Mouse (Mus musculus): ENCODE data around the gene Brd7. TPM values are rescaled to one million over a fixed set of nuclear protein-coding genes. Genes with fewer than 3 reads are reported as not detected.

Brd7 gene
- polyA plus RNA-seq, 1 experiment from 2014 or later = 84.0 TPM

DNA sequence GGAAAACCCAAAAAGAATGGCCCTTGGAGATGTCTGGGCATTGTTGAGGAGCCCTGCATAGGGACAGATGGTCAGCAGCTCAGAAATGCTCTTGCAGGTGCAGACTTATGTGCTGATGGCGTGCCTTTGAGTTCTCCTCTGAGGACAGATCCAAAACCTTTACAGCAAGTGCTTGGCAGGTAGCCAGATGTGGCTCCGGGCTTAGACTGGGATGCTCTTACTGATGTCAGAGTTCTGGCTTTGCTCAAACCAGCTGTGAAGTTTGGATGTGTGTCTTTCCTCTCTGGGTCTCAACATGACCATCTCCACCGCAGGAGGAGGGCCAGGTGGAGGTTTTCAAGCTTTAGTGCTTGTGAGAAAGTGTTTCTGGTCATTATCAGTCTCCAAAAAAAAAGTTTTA is 7.8 kb upstream of the Brd7 start:
- Histone ChIP-seq H3K9ac (ENCODE audit: low read length) (no peak overlapping the region), H3K36me3 (ENCODE audit: control insufficient read depth, insufficient read depth, low read length) (no peaks in the 10 kb centered on the region), H3K4me3 (ENCODE audit: control insufficient read depth in 1 of 2, insufficient read depth in 1 of 2, low read depth in 1 of 2, low read length in 2 of 2) (no peak overlapping the region), H3K4me1 (ENCODE audit: control insufficient read depth in 2 of 2, insufficient read depth in 2 of 2, low read length in 2 of 2) (peaks cover 5 to 9% of the 10 kb centered on the region in 2 experiments; a peak in 3 of 4 replicates), H3K27ac (replicated peaks in 1 of 2; ENCODE audit: control insufficient read depth in 1 of 2, insufficient read depth in 1 of 2, low read depth in 2 of 2, low read length in 2 of 2) (no peak overlapping the region), H3K4me2 (ENCODE audit: low read length) (no peak overlapping the region), H3K9me3 (ENCODE audit: control insufficient read depth, low read length) (no peaks in the 10 kb centered on the region), H3K27me3 (ENCODE audit: control insufficient read depth, insufficient read depth, low read length) (no peaks in the 10 kb centered on the region)
- no peak for ATAC-seq (ENCODE audit: insufficient number of reproducible peaks, insufficient read depth, low FRiP score, low read depth)
- 12% methylated on average over 3 of the region's 3 CpGs for WGBS

- no peak for ATAC-seq (ENCODE audit: insufficient number of reproducible peaks, insufficient read depth, low FRiP score, low read depth)
- no peak overlapping the region for H3K27ac ChIP-seq (replicated peaks in 1 of 2; ENCODE audit: control insufficient read depth in 1 of 2, insufficient read depth in 1 of 2, low read depth in 2 of 2, low read length in 2 of 2)
- no peaks in the 10 kb centered on the region for H3K9me3 ChIP-seq (ENCODE audit: control insufficient read depth, low read length)
- peaks cover 5 to 9% of the 10 kb centered on the region in 2 experiments; a peak in 3 of 4 replicates for H3K4me1 ChIP-seq (ENCODE audit: control insufficient read depth in 2 of 2, insufficient read depth in 2 of 2, low read length in 2 of 2)
- WGBS = 21% methylated on average over 6 of the region's 6 CpGs
- no peaks in the 10 kb centered on the region for H3K36me3 ChIP-seq (ENCODE audit: control insufficient read depth, insufficient read depth, low read length)
- no peak overlapping the region for H3K4me2 ChIP-seq (ENCODE audit: low read length)
- no peak overlapping the region for H3K4me3 ChIP-seq (ENCODE audit: control insufficient read depth in 1 of 2, insufficient read depth in 1 of 2, low read depth in 1 of 2, low read length in 2 of 2)
- no peaks in the 10 kb centered on the region for H3K27me3 ChIP-seq (ENCODE audit: control insufficient read depth, insufficient read depth, low read length)
- no peak overlapping the region for H3K9ac ChIP-seq (ENCODE audit: low read length)
These were observed 7.2 kb upstream of the Brd7 start for GRCm38 (mm10) chr8:88369221-88369620.

DNA sequence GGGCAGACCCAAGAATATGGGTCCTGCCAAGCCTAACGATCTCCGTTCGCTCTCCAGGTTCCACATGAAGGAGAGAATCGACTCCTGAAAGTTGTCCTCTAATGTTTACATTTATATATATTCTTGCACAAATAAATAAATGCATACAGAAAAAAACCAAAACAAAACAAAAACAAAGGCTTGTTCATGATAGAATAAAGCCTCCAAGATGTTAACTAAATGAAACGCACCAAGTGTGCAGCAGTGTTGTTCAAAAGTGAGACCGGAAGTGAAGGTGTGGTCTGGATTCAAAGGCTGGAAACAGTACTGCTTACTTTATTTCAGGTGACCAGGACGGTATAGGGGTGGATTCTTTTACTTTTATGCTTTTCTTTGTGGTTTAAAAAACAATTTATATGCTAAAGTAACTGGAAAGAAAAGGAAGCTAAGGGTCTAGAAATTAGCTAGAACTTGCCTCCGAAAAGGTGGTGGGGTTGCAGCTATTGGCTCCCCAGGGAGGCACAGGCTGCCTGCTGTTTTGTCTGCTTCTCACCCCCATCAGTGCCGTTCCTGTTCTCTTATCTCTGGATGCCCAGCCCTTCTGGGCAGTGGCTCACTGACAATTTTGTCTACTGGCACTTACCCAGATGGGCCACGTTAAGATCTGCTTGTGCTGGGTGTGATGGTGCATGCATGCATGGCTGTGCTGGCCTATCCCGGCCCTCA is 604 bp upstream of the Brd7 start:
- Histone ChIP-seq H3K4me1 (ENCODE audit: control insufficient read depth in 2 of 2, insufficient read depth in 2 of 2, low read length in 2 of 2) (peaks cover 4 to 20% of the 10 kb centered on the region in 2 experiments), H3K27me3 (ENCODE audit: control insufficient read depth, insufficient read depth, low read length) (no peaks in the 10 kb centered on the region), H3K9me3 (ENCODE audit: control insufficient read depth, low read length) (no peaks in the 10 kb centered on the region), H3K36me3 (ENCODE audit: control insufficient read depth, insufficient read depth, low read length) (peaks cover 20% of the 10 kb centered on the region), H3K9ac (ENCODE audit: low read length) (peak overlapping the region; percentile 99), H3K4me2 (ENCODE audit: low read length) (peak overlapping the region; percentile 92), H3K27ac (replicated peaks in 1 of 2; ENCODE audit: control insufficient read depth in 1 of 2, insufficient read depth in 1 of 2, low read depth in 2 of 2, low read length in 2 of 2) (peak overlapping the region; percentile 46 to 90; a peak in 3 of 4 replicates), H3K4me3 (ENCODE audit: control insufficient read depth in 1 of 2, insufficient read depth in 1 of 2, low read depth in 1 of 2, low read length in 2 of 2) (peak overlapping the region; percentile 92 to 99)
- WGBS = 28% methylated on average over 11 of the region's 11 CpGs
- ATAC-seq (ENCODE audit: insufficient number of reproducible peaks, insufficient read depth, low FRiP score, low read depth) = no peak

GRCm38 (mm10) chr8:88361044-88361707 is 818 bp downstream of the Brd7 start:
- ATAC-seq (ENCODE audit: insufficient number of reproducible peaks, insufficient read depth, low FRiP score, low read depth) = no peak

DNA sequence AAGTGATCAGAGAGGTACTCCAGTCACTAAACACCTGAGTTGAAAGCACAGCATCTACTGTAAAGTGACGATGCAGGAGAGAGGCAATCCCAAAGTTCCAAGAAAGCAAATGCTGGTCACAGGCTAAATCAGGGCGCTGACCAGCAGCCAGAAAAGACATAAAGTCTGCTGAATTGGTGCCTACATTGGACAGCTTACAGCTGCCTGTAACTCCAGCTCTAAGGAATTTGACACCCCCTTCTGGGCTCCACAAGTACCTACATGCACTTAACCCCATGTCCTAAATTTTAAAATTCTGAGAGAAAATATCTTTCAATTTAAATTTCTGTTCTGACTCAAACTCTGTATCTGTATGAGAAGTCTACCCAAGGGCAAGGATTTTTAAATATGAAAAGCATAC is 2.0 kb downstream of the Brd7 start:
- no peak for ATAC-seq (ENCODE audit: insufficient number of reproducible peaks, insufficient read depth, low FRiP score, low read depth)

More at GRCm38 (mm10) chr8:88361044-88361707, 818 bp downstream of the Brd7 start:
- Histone ChIP-seq H3K27me3 (ENCODE audit: control insufficient read depth, insufficient read depth, low read length) (no peaks in the 10 kb centered on the region), H3K9me3 (ENCODE audit: control insufficient read depth, low read length) (no peaks in the 10 kb centered on the region), H3K4me3 (ENCODE audit: control insufficient read depth in 1 of 2, insufficient read depth in 1 of 2, low read depth in 1 of 2, low read length in 2 of 2) (peak overlapping the region; percentile 92 to 99), H3K4me1 (ENCODE audit: control insufficient read depth in 2 of 2, insufficient read depth in 2 of 2, low read length in 2 of 2) (peaks cover 4 to 20% of the 10 kb centered on the region in 2 experiments), H3K36me3 (ENCODE audit: control insufficient read depth, insufficient read depth, low read length) (peaks cover 34% of the 10 kb centered on the region), H3K9ac (ENCODE audit: low read length) (peak overlapping the region; percentile 99), H3K27ac (replicated peaks in 1 of 2; ENCODE audit: control insufficient read depth in 1 of 2, insufficient read depth in 1 of 2, low read depth in 2 of 2, low read length in 2 of 2) (peak overlapping the region; percentile 85 to 90), H3K4me2 (ENCODE audit: low read length) (peak overlapping the region; percentile 92)
- WGBS = 1% methylated on average over 31 of the region's 31 CpGs

DNA sequence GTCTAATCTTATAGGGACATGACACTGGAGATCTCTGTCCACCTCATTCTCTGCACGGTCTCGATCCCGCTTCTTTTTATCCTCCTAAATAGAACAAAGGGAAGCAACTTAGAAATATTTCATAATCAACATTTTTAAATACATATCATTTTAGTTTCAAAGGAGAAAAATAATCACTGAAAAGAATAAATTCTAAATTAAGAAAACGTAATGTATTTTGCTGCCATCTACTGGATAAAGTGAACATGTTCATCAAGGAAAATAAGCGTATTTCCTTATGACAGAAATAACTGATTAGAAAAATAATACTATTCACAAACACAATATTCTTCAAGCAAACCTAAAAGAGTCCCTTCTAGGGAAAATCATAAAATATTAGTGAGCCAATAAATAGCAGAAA is 4.0 kb downstream of the Brd7 start:
- H3K27me3 ChIP-seq (ENCODE audit: control insufficient read depth, insufficient read depth, low read length) = no peaks in the 10 kb centered on the region
- no peak overlapping the region for H3K4me2 ChIP-seq (ENCODE audit: low read length)
- no peak overlapping the region for H3K9ac ChIP-seq (ENCODE audit: low read length)
- no peak overlapping the region for H3K27ac ChIP-seq (replicated peaks in 1 of 2; ENCODE audit: control insufficient read depth in 1 of 2, insufficient read depth in 1 of 2, low read depth in 2 of 2, low read length in 2 of 2)
- no peaks in the 10 kb centered on the region for H3K9me3 ChIP-seq (ENCODE audit: control insufficient read depth, low read length)
- peaks cover 66% of the 10 kb centered on the region for H3K36me3 ChIP-seq (ENCODE audit: control insufficient read depth, insufficient read depth, low read length)
- WGBS = 81% methylated on average over 5 of the region's 5 CpGs
- peaks cover 3 to 17% of the 10 kb centered on the region in 2 experiments for H3K4me1 ChIP-seq (ENCODE audit: control insufficient read depth in 2 of 2, insufficient read depth in 2 of 2, low read length in 2 of 2)
- no peak overlapping the region for H3K4me3 ChIP-seq (ENCODE audit: control insufficient read depth in 1 of 2, insufficient read depth in 1 of 2, low read depth in 1 of 2, low read length in 2 of 2)
- no peak for ATAC-seq (ENCODE audit: insufficient number of reproducible peaks, insufficient read depth, low FRiP score, low read depth)

More for the DNA sequence above, 2.0 kb downstream of the Brd7 start:
- peaks cover 4 to 20% of the 10 kb centered on the region in 2 experiments for H3K4me1 ChIP-seq (ENCODE audit: control insufficient read depth in 2 of 2, insufficient read depth in 2 of 2, low read length in 2 of 2)
- peak overlapping the region in 1 of 2 experiments; percentile 99; a peak in 2 of 4 replicates for H3K4me3 ChIP-seq (ENCODE audit: control insufficient read depth in 1 of 2, insufficient read depth in 1 of 2, low read depth in 1 of 2, low read length in 2 of 2)
- no peaks in the 10 kb centered on the region for H3K9me3 ChIP-seq (ENCODE audit: control insufficient read depth, low read length)
- no peaks in the 10 kb centered on the region for H3K27me3 ChIP-seq (ENCODE audit: control insufficient read depth, insufficient read depth, low read length)
- 75% methylated on average over 2 of the region's 2 CpGs for WGBS
- peak overlapping the region; percentile 92 for H3K4me2 ChIP-seq (ENCODE audit: low read length)
- H3K9ac ChIP-seq (ENCODE audit: low read length) = peak overlapping the region; percentile 99
- H3K36me3 ChIP-seq (ENCODE audit: control insufficient read depth, insufficient read depth, low read length) = peaks cover 46% of the 10 kb centered on the region
- no peak overlapping the region; a peak in 1 of 4 replicates for H3K27ac ChIP-seq (replicated peaks in 1 of 2; ENCODE audit: control insufficient read depth in 1 of 2, insufficient read depth in 1 of 2, low read depth in 2 of 2, low read length in 2 of 2)

DNA sequence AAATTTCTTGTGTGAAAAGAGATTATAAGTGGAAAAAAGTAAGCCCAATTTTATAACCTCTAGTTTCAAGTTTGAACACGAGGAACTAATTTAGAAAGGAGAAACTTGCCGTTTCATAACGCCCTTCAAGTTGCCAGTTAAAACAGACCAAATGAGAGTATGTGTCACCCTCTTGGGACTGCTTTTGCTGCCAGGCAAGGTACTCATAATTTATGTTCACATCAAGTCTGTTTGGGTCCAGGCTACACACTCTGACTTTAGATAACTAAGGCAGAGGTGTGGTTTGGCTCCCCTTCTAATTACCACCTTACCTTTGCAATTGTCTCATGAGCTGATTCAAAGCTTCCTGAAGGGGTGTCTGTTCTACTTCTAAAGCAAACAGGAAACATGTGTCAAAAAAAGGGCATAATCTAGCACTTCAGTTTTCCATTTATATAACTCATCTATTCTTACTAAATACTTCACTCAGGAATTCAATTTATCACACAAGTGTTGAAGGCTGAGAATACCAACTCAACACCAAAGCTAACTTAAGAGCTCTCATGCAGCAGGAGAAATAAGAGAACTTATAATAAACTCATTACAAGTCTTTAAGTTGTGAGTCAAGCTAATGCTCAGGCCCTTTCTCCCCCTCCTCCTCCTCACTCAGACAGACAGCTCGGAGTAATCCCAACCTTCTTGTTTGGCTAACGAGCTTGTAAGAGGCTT is 4.6 kb downstream of the Brd7 start:
- no peak for ATAC-seq (ENCODE audit: insufficient number of reproducible peaks, insufficient read depth, low FRiP score, low read depth)
- Histone ChIP-seq H3K27me3 (ENCODE audit: control insufficient read depth, insufficient read depth, low read length) (no peaks in the 10 kb centered on the region), H3K4me2 (ENCODE audit: low read length) (no peak overlapping the region)

More for the DNA sequence above, 4.6 kb downstream of the Brd7 start:
- H3K4me1 ChIP-seq (ENCODE audit: control insufficient read depth in 2 of 2, insufficient read depth in 2 of 2, low read length in 2 of 2) = peaks cover 0 to 14% of the 10 kb centered on the region in 2 experiments; a peak in 2 of 4 replicates
- H3K36me3 ChIP-seq (ENCODE audit: control insufficient read depth, insufficient read depth, low read length) = peaks cover 72% of the 10 kb centered on the region
- H3K4me3 ChIP-seq (ENCODE audit: control insufficient read depth in 1 of 2, insufficient read depth in 1 of 2, low read depth in 1 of 2, low read length in 2 of 2) = no peak overlapping the region
- no peak overlapping the region for H3K9ac ChIP-seq (ENCODE audit: low read length)
- H3K27ac ChIP-seq (replicated peaks in 1 of 2; ENCODE audit: control insufficient read depth in 1 of 2, insufficient read depth in 1 of 2, low read depth in 2 of 2, low read length in 2 of 2) = no peak overlapping the region
- H3K9me3 ChIP-seq (ENCODE audit: control insufficient read depth, low read length) = no peaks in the 10 kb centered on the region
- 66% methylated on average over 5 of the region's 5 CpGs for WGBS

Data from heart, embryonic 14.5 days (tissue).